ENCODE assay signal across 18 mouse cellular contexts in the genomic region with DNA sequence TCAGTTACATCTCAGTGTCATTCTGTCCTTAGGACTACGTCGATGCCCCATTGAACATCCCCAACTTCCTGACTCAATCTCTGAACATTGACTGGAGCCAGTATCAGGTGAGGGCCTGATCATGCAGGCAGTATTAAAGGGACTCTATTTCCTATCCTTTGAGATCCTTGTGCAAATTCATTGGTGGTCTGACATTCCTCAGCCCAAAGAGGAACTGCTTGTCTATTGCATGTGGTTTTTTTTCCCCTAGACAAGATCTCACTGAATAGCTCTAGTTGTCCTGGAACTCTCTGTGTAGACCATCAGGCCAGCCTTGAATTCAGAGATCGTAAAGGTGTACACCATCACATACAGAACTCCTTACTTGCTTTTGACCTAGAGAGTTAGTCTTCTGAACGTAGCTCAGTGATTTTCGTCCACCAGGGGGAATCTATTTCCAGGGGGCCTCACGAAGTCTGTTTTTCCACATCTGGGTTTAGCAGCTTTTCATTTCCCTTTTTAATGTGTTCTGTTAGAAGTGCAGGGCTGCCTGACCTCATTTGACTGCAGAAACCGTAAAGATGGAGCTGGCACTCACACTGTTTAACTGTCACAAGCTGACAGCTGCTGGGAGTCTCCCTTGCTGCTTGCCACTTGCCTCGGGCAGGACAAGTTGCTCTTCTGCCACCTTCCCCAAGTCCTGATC. TPM values are rescaled to one million over a fixed set of nuclear protein-coding genes. Genes with fewer than 3 reads are reported as not detected.
DNase-seq lines count a peak whose midpoint lies in the region; ATAC-seq and TF ChIP-seq lines count a peak whose summit lies in the region.
"Had no signal": no experiment of that assay in that cellular context is flagged by ENCODE, and none has a peak within 500 bp of the region (broad histone marks: within the 10 kb centered on the region; RNA-seq: fewer than 3 reads in every experiment).

No protein-coding gene starts in this region.

- no peaks in the 10 kb centered on the region for H3K4me1 ChIP-seq in cerebellum, adult 2 months (ENCODE audit: control insufficient read depth, insufficient read depth, low read length)
- H3K4me1 ChIP-seq in kidney, postnatal 0 days (replicated peaks; ENCODE audit: insufficient read depth, low read length), result no peaks in the 10 kb centered on the region
- H3K4me1 ChIP-seq: heart, embryonic 12.5 days; limb, embryonic 12.5 days; megakaryocyte, embryonic 14.5 days had no signal

- no peaks in the 10 kb centered on the region for H3K9me3 ChIP-seq in kidney, postnatal 0 days (replicated peaks; ENCODE audit: low read length)
- H3K9me3 ChIP-seq: heart, embryonic 12.5 days; limb, embryonic 12.5 days; megakaryocyte, embryonic 14.5 days had no signal

- no peak overlapping the region for H3K4me3 ChIP-seq in cerebellum, adult 2 months (replicated peaks; ENCODE audit: insufficient read depth, low read depth, low read length)
- no peak overlapping the region for H3K4me3 ChIP-seq in kidney, postnatal 0 days (replicated peaks; ENCODE audit: low read depth, low read length)
- H3K4me3 ChIP-seq: erythroblast, embryonic 14.5 days; heart, embryonic 12.5 days; limb, embryonic 12.5 days; megakaryocyte, embryonic 14.5 days had no signal

- no peak overlapping the region for H3K4me2 ChIP-seq in kidney, postnatal 0 days (ENCODE audit: low read length)
- H3K4me2 ChIP-seq: heart, embryonic 12.5 days; limb, embryonic 12.5 days had no signal

- no peak overlapping the region for H3K9ac ChIP-seq in kidney, postnatal 0 days (ENCODE audit: low read depth, low read length)
- H3K9ac ChIP-seq: heart, embryonic 12.5 days; limb, embryonic 12.5 days; liver, embryonic 14.5 days had no signal

- TF ChIP-seq CTCF in cerebellum, adult 2 months (IDR thresholded peaks at IDR 0.05; ENCODE audit: borderline replicate concordance, insufficient read depth, low read depth, low read length), result no peak
- peak; percentile 20; the same call in 1 of the 2 replicates for TF ChIP-seq CTCF in kidney, postnatal 0 days (IDR thresholded peaks at IDR 0.05; ENCODE audit: low read depth)

- ATAC-seq in kidney, postnatal 0 days (replicated peaks; ENCODE audit: low FRiP score, low read depth), result no peak
- ATAC-seq: forebrain, embryonic 14.5 days; midbrain, embryonic 16.5 days had no signal

- WGBS in cerebellum, adult 2 months, result 78% methylated on average over 8 of the region's 8 CpGs
- WGBS in kidney, postnatal 0 days, result 84% methylated on average over 8 of the region's 8 CpGs

- no peak for TF ChIP-seq POLR2A in cerebellum, adult 2 months (IDR thresholded peaks at IDR 0.05; ENCODE audit: borderline replicate concordance, insufficient read depth, low read length)

- peak; percentile 16 to 26 for DNase-seq in cerebellum, adult 2 months
- no peak for DNase-seq in cerebellum, postnatal 36 days
- DNase-seq in kidney, postnatal 0 days (ENCODE audit: low spot score), result no peak
- no peak for DNase-seq in kidney, adult 9 months
- DNase-seq in thymus, postnatal 4 days, result peak; percentile 29
- DNase-seq in thymus, adult 18-20 months, result no peak
- DNase-seq in splenic B cell, adult 2 months (ENCODE audit: low read depth, low spot score), result peak; percentile 58
- DNase-seq in adrenal gland, postnatal 25 days, result no peak
- DNase-seq: heart, postnatal 36 days; lung, postnatal 10 days; spleen, adult 18-20 months had no signal

- no peak overlapping the region for H3K27ac ChIP-seq in cerebellum, adult 2 months (ENCODE audit: insufficient read depth, low read length)
- no peak overlapping the region for H3K27ac ChIP-seq in kidney, postnatal 0 days
- H3K27ac ChIP-seq: limb, embryonic 12.5 days; liver, embryonic 14.5 days had no signal

- peaks cover 60% of the 10 kb centered on the region for H3K36me3 ChIP-seq in kidney, postnatal 0 days (ENCODE audit: insufficient read depth, low read length)
- H3K36me3 ChIP-seq in splenic B cell, adult 2 months (ENCODE audit: control insufficient read depth, insufficient read depth, low read length, poor library complexity, severe bottlenecking), result peaks cover 20% of the 10 kb centered on the region

- no peaks in the 10 kb centered on the region for H3K27me3 ChIP-seq in cerebellum, adult 2 months (ENCODE audit: control insufficient read depth, insufficient read depth, low read length)
- no peaks in the 10 kb centered on the region for H3K27me3 ChIP-seq in kidney, postnatal 0 days (ENCODE audit: insufficient read depth, low read length)
- H3K27me3 ChIP-seq in splenic B cell, adult 2 months (ENCODE audit: control insufficient read depth, insufficient read depth, low read length, poor library complexity, severe bottlenecking), result no peaks in the 10 kb centered on the region
- H3K27me3 ChIP-seq: heart, embryonic 12.5 days; limb, embryonic 12.5 days; megakaryocyte, embryonic 14.5 days had no signal

RNA-seq across cellular contexts. Expression of a gene that starts 20.8 kb away (rescaled TPM):
- 105 and 114 TPM in 2 replicates for polyA plus RNA-seq in cerebellum, adult 2 months (2012; rRNA removed)
- not detected in 2 replicates for polyA plus RNA-seq in kidney, postnatal 0 days (2015; fragmentation: Nextera tagmentation; extraction: Ambion mirVana)
- total RNA-seq in adrenal gland, postnatal 25 days (2021), result 0.85 and 1.4 TPM in 2 replicates

RNA-seq across cellular contexts. Expression of a gene that starts 23.7 kb away (rescaled TPM):
- polyA plus RNA-seq in cerebellum, adult 2 months (2012; rRNA removed), result 23.8 and 24.2 TPM in 2 replicates
- 30.5 and 33.7 TPM in 2 replicates for polyA plus RNA-seq in kidney, postnatal 0 days (2015; fragmentation: Nextera tagmentation; extraction: Ambion mirVana)
- 23.0 and 30.9 TPM in 2 replicates for total RNA-seq in adrenal gland, postnatal 25 days (2021)

RNA-seq across cellular contexts. Expression of a gene that starts 45.6 kb away (rescaled TPM):
- 48.1 and 53.4 TPM in 2 replicates for polyA plus RNA-seq in cerebellum, adult 2 months (2012; rRNA removed)
- polyA plus RNA-seq in kidney, postnatal 0 days (2015; fragmentation: Nextera tagmentation; extraction: Ambion mirVana), result 12.2 and 12.5 TPM in 2 replicates
- 27.8 and 32.9 TPM in 2 replicates for total RNA-seq in adrenal gland, postnatal 25 days (2021)

Comparison
In these comparisons a context has a peak if more than half of its experiments do, and no peak if none do; other contexts are left out.
1. DNase-seq: peak in cerebellum, adult 2 months (2 of 2), thymus, postnatal 4 days (single experiment) and splenic B cell, adult 2 months (single experiment); none in cerebellum, postnatal 36 days (0 of 2), kidney, postnatal 0 days (single experiment), kidney, adult 9 months (single experiment), thymus, adult 18-20 months (0 of 2) and adrenal gland, postnatal 25 days (single experiment).
2. RNA of a gene that starts 20.8 kb away (polyA plus RNA-seq): 105 to 114 TPM in cerebellum, adult 2 months; not detected in kidney, postnatal 0 days; every median in the first group is over 100 times any median in the second.